Mouse (Mus musculus) olfactory bulb, adult 2 months (tissue): ENCODE results near the gene Bcor.

Source experiments
- CTCF ChIP-seq: fragments of 200-500 bp; IDR thresholded peaks from 2 replicates; pipeline ENCODE4 v1.5.1; 2012; ENCODE audit warnings: low read depth, mild to moderate bottlenecking, low read length, moderate library complexity; ENCODE audit not compliant: insufficient read depth
- POLR2A ChIP-seq: fragments of 200-500 bp; IDR thresholded peaks from 2 replicates; pipeline ENCODE4 v1.6.1; 2012; ENCODE audit warnings: mild to moderate bottlenecking, low read depth, low read length, moderate library complexity; ENCODE audit not compliant: insufficient read depth

DNA sequence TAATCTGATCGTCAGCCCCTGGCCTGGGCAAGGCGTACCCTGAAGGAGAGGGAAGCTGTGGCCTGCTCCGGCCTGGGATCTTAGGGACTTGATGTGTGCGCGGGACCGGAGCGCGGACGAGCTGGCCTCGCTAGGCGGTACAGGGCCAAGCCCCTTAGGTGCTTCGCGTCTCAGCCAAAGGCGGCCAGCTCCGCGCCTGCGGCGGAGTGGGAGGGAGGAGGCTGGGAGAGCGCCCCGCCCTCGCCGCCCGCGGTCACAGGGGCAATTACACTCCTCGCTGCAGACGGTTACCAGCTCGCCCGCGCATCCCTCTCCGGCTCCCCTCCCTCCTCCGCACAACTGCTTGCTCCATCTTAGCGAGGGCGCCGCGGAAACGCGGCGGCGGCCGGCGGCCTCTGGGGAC is 161.2 kb downstream of the Bcor start:
- TF ChIP-seq POLR2A, result no peak
- TF ChIP-seq CTCF, result no peak
